Mouse (Mus musculus): Measurements from ENCODE around the gene Gen1. TPM values are rescaled to one million over a fixed set of nuclear protein-coding genes. Genes with fewer than 3 reads are reported as not detected.
A peak's percentile ranks its signal among the peaks of the same experiment; 100 is the strongest.

Gen1 gene
- polyA plus RNA-seq, 1 experiment = 15.2 TPM

DNA sequence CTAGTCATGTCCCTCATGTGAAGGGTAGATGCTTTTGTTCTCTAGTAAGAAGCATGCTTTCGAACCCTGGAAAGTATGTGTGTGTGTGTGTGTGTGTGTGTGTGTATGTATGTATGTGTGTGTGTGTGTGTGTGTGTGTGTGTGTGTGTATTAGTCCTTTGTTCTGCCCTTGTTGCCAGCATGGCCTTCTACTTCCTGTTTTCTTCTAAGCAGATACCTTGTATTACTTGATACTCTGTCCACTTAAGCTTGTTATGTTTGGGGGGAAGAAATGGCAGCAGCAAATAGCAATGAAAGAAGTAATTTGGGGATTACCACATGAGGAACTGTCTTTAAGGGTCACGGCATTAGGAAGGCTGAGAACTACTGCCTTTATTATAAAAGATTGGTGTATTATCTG is 11.0 kb upstream of the Gen1 start:
- Histone ChIP-seq H3K27ac (ENCODE audit: insufficient read depth, low read length) (no peak overlapping the region), H3K4me3 (ENCODE audit: insufficient read depth, low read length) (no peak overlapping the region), H3K4me1 (ENCODE audit: control insufficient read depth, insufficient read depth, low read length) (no peaks in the 10 kb centered on the region)
- TF ChIP-seq CTCF (IDR thresholded peaks at IDR 0.05; ENCODE audit: borderline replicate concordance, insufficient read depth, low read length) (no peak), POLR2A (IDR thresholded peaks at IDR 0.05; ENCODE audit: low read depth, low read length) (no peak)

DNA sequence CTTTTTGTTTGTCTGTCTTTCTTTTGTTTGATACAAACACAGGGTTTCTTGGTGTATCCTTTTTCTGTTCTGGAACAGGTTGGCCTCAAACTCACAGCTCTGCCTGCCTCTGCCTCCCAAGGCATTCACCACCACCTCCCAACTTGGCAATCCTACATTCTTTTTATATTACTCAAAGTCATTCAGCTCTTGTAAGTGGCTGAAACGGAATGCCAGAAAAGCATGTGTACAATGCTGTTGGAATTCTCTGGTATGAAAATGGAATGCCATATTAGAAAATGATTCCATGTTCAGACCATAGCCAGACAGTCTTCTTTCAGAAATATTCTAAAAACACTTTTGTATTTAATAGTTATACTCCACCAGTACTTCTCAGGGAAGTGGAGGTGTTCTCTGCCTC is 7.6 kb upstream of the Gen1 start:
- H3K27ac ChIP-seq (ENCODE audit: insufficient read depth, low read length) = no peak overlapping the region; the same call in 1 of the 2 replicates
- H3K4me1 ChIP-seq (ENCODE audit: control insufficient read depth, insufficient read depth, low read length) = peaks cover 2% of the 10 kb centered on the region; the same call in 1 of the 2 replicates
- no peak overlapping the region for H3K4me3 ChIP-seq (ENCODE audit: insufficient read depth, low read length)
- TF ChIP-seq POLR2A (IDR thresholded peaks at IDR 0.05; ENCODE audit: low read depth, low read length) = no peak
- TF ChIP-seq CTCF (IDR thresholded peaks at IDR 0.05; ENCODE audit: borderline replicate concordance, insufficient read depth, low read length) = no peak

DNA sequence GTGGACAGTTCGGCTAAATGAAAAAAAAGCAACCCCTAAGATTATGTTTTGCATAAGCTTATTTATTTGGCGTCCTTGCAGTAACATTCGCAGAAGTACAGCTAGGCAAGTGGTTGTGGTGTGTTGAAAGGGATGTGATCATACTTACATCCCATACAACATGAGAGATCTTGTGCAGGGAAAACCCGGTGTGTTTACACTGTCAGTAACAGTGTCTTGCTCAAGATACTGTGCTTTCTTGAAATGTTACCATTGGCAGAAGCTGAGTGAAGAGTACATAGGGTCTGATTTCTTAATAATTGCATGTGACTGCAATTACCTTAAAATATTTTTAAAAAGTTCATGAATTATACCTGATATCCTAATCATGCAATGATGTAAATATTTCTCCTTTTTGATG is 7.0 kb upstream of the Gen1 start:
- no peak overlapping the region for H3K4me3 ChIP-seq (ENCODE audit: insufficient read depth, low read length)
- H3K4me1 ChIP-seq (ENCODE audit: control insufficient read depth, insufficient read depth, low read length) = peaks cover 2% of the 10 kb centered on the region; the same call in 1 of the 2 replicates
- no peak for TF ChIP-seq POLR2A (IDR thresholded peaks at IDR 0.05; ENCODE audit: low read depth, low read length)
- no peak for TF ChIP-seq CTCF (IDR thresholded peaks at IDR 0.05; ENCODE audit: borderline replicate concordance, insufficient read depth, low read length)
- peak overlapping the region; percentile 26; the same call in 1 of the 2 replicates for H3K27ac ChIP-seq (ENCODE audit: insufficient read depth, low read length)

DNA sequence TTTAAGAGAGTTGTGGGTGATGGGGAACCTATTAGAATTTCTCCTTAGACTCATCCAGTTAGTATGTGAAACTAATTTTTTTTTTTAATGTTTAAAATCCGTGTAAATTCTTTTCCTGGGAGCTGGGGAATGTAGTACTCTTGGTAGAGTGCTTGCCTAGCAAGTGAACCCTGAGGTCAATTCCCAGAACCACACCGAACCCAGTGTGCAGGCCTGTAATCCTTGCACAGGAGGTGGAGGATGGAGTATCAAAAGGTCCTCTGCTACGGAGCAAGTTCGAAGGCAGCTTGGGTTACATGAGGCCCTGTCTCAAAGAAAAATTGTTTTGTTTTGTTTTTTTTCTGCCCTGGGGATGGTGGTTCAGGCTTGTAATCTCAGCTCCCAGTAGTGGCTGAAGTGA is 1.4 kb upstream of the Gen1 start:
- peak overlapping the region; percentile 92; the same call in 1 of the 2 replicates for H3K27ac ChIP-seq (ENCODE audit: insufficient read depth, low read length)
- H3K4me3 ChIP-seq (ENCODE audit: insufficient read depth, low read length) = peak overlapping the region; percentile 67
- H3K4me1 ChIP-seq (ENCODE audit: control insufficient read depth, insufficient read depth, low read length) = peaks cover 2% of the 10 kb centered on the region; the same call in 1 of the 2 replicates
- TF ChIP-seq CTCF (IDR thresholded peaks at IDR 0.05; ENCODE audit: borderline replicate concordance, insufficient read depth, low read length) = no peak
- no peak for TF ChIP-seq POLR2A (IDR thresholded peaks at IDR 0.05; ENCODE audit: low read depth, low read length)

DNA sequence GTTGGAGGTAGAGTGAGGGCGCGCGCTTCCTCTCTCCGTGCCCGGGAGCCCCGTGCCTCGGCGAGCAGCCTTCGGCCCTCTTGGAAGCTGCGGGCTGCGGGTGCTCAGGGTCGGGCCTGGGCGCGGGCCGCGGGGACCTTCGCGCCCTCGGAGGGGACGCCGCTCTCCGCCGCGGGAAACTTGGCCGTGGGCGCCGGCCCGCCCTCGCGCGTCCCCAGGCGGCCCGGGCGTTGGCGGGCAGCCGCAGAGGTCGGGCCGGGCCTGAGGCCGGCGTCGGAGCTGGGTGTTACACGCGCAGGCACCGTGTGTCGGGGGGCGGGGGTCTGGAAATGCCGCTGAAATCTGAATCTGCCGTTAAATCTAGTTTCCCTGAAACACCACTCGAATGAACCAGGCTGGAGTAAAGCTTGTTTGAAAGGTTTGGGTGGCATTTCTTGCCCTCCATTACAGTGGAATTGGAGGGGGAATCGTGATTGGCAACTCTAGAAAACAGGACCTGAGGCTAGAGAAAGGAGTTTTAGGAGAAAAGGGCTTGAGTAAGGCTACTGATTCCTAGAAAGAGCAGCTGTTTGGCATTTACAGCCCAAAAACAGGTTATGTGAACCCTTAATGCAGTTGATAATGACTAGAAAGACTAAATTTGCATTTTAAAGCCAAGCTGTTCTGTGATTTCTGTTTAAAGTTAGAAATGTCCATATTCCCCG is 833 bp upstream of the Gen1 start:
- Histone ChIP-seq H3K27ac (ENCODE audit: insufficient read depth, low read length) (peak overlapping the region; percentile 92), H3K4me3 (ENCODE audit: insufficient read depth, low read length) (peak overlapping the region; percentile 67), H3K4me1 (ENCODE audit: control insufficient read depth, insufficient read depth, low read length) (peaks cover 2% of the 10 kb centered on the region; the same call in 1 of the 2 replicates)
- TF ChIP-seq POLR2A (IDR thresholded peaks at IDR 0.05; ENCODE audit: low read depth, low read length) = no peak
- TF ChIP-seq CTCF (IDR thresholded peaks at IDR 0.05; ENCODE audit: borderline replicate concordance, insufficient read depth, low read length) = no peak

DNA sequence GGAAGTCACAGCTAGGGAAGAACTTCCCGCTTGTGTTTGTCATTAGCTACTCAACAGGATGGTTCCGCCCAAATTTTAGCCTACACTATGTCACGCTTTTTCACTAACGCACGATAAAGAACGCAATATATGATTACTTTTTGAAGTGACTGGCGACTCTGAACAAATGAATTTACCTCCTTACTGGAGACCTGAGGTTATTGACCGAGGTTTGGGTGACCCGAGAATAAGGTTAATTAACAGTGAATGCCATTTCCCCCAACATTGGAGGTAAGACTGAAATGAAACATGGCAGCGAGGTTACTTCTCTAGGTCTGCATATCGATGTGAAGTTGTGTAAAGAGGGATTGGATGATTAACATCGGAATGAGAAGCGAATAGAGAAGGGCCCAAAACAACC is 706 bp downstream of the Gen1 start:
- H3K27ac ChIP-seq (ENCODE audit: insufficient read depth, low read length) = peak overlapping the region; percentile 44; the same call in 1 of the 2 replicates
- H3K4me3 ChIP-seq (ENCODE audit: insufficient read depth, low read length) = peak overlapping the region; percentile 96
- H3K4me1 ChIP-seq (ENCODE audit: control insufficient read depth, insufficient read depth, low read length) = no peaks in the 10 kb centered on the region
- no peak for TF ChIP-seq CTCF (IDR thresholded peaks at IDR 0.05; ENCODE audit: borderline replicate concordance, insufficient read depth, low read length)
- TF ChIP-seq POLR2A (IDR thresholded peaks at IDR 0.05; ENCODE audit: low read depth, low read length) = no peak

DNA sequence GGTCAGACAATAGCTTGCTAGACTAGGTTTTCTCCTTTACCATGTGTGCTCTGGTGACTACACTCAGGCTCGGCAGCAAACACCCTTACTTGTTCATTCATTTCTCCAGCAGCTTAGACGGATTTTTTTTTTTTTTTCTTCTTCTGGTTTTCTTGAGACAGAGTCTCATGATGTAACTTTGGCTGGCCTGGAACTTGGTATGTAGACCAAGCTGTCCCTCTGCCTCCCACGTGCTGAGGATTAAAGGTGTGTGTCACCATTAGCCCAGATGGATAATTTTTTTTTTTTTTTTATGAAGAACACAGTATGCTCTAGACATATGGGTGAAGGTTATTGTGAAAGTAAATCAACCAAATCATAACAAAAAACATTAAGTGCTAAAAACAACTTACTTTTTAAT is 15.3 kb downstream of the Gen1 start:
- Histone ChIP-seq H3K4me3 (ENCODE audit: insufficient read depth, low read length) (no peak overlapping the region), H3K4me1 (ENCODE audit: control insufficient read depth, insufficient read depth, low read length) (no peaks in the 10 kb centered on the region), H3K27ac (ENCODE audit: insufficient read depth, low read length) (no peak overlapping the region)
- TF ChIP-seq POLR2A (IDR thresholded peaks at IDR 0.05; ENCODE audit: low read depth, low read length) (no peak), CTCF (IDR thresholded peaks at IDR 0.05; ENCODE audit: borderline replicate concordance, insufficient read depth, low read length) (no peak)

DNA sequence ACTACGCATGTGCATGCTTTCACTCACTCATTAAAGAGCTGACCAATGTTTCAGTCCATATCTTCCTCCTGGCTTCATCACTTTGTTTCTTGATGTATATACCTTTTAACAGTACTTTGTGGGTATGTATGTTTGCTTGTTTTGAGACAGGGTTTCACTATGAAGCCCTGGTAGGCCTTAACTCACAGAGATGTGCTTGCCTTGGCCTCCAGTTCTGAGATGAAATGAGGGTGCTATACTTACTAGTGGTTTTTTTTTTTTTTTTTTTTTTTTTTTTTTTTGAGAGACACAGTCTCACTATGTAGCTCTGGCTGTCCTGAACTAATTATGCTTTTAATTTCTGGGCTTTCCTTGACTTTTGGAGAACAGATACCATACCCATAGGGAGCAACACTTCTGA is 18.1 kb downstream of the Gen1 start:
- no peak overlapping the region for H3K27ac ChIP-seq (ENCODE audit: insufficient read depth, low read length)
- no peak for TF ChIP-seq POLR2A (IDR thresholded peaks at IDR 0.05; ENCODE audit: low read depth, low read length)
- TF ChIP-seq CTCF (IDR thresholded peaks at IDR 0.05; ENCODE audit: borderline replicate concordance, insufficient read depth, low read length) = no peak
- no peaks in the 10 kb centered on the region for H3K4me1 ChIP-seq (ENCODE audit: control insufficient read depth, insufficient read depth, low read length)
- no peak overlapping the region for H3K4me3 ChIP-seq (ENCODE audit: insufficient read depth, low read length)

DNA sequence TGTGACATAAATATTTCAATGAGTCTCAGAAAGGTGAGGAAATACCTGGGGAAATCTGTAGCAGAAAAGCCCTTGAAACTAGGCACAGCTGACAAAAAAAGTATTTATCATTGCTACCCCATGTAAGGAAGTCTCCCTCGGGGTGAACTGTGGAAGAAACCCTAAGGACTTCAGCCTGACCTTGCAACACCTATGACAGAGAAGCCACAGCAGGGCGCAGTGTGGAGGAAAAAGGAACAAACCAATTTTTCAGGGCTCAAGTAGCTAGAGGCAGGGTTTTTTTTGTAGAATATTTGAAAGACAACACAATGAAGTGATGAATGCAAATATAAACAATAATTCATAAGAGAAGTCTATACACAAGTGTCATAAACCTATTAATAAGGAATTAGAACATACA is 29.6 kb downstream of the Gen1 start:
- no peak for TF ChIP-seq CTCF (IDR thresholded peaks at IDR 0.05; ENCODE audit: borderline replicate concordance, insufficient read depth, low read length)
- TF ChIP-seq POLR2A (IDR thresholded peaks at IDR 0.05; ENCODE audit: low read depth, low read length) = no peak
- Histone ChIP-seq H3K4me3 (ENCODE audit: insufficient read depth, low read length) (no peak overlapping the region), H3K27ac (ENCODE audit: insufficient read depth, low read length) (no peak overlapping the region), H3K4me1 (ENCODE audit: control insufficient read depth, insufficient read depth, low read length) (no peaks in the 10 kb centered on the region)

DNA sequence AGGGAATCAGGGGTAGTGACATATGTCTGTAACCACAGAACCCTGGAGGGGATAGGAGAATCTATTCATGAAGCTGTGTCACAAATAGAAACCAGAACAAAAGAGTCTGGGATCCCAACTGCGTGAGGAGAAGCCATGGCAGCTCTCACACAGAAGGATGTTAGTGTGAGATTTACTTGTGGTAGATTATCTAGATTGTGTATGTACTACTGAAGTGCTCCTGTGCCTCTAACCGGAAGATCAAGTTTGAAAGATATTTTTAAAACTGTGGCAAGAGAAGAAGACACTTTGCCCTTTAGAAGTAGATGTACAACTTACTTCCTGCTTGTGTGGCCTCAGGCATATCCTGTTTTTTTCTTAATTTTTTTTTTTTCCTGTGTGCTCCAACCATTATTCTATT is 35.3 kb downstream of the Gen1 start:
- no peak overlapping the region for H3K4me3 ChIP-seq (ENCODE audit: insufficient read depth, low read length)
- TF ChIP-seq POLR2A (IDR thresholded peaks at IDR 0.05; ENCODE audit: low read depth, low read length) = no peak
- TF ChIP-seq CTCF (IDR thresholded peaks at IDR 0.05; ENCODE audit: borderline replicate concordance, insufficient read depth, low read length) = no peak
- no peak overlapping the region for H3K27ac ChIP-seq (ENCODE audit: insufficient read depth, low read length)
- no peaks in the 10 kb centered on the region for H3K4me1 ChIP-seq (ENCODE audit: control insufficient read depth, insufficient read depth, low read length)

Measured in embryonic fibroblast, embryonic 13.5 days (primary cell).